Mouse (Mus musculus) stomach, postnatal 0 days (tissue): ENCODE measurements around the gene Nono.

Source experiments
- CTCF ChIP-seq: IDR thresholded peaks from 2 replicates; pipeline ENCODE4 v1.5.1; 2016; ENCODE audit warnings: antibody characterized with exemption, low read depth, mild to moderate bottlenecking, moderate library complexity
- EP300 ChIP-seq: optimal IDR thresholded peaks from 2 replicates; pipeline ENCODE3; 2016; ENCODE audit warnings: antibody characterized with exemption

DNA sequence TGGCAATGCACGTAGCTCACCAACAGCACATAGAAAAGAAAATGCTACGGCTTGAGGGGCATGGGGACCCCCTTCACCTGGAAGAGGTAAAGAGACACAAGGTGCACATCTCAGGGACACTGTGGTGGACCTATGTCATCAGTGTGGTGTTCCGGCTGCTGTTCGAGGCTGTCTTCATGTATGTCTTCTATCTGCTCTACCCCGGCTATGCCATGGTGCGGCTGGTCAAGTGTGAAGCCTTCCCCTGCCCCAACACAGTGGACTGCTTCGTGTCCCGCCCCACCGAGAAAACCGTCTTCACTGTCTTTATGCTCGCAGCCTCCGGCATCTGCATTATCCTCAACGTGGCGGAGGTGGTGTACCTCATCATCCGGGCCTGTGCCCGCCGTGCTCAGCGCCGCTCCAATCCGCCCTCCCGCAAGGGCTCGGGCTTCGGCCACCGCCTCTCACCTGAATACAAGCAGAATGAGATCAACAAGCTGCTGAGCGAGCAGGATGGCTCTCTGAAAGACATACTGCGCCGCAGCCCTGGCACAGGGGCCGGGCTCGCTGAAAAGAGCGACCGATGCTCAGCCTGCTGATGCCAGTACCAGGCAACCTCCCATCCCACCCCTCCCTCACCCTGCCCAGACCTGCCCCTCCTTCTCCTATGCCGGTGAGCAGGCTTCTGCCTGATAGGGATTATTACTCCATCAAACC lies 44.5 kb upstream of the Nono start:
- TF ChIP-seq CTCF = no peak
- TF ChIP-seq EP300 = no peak
